Mouse (Mus musculus): ENCODE data around the gene Pmm1.

DNA sequence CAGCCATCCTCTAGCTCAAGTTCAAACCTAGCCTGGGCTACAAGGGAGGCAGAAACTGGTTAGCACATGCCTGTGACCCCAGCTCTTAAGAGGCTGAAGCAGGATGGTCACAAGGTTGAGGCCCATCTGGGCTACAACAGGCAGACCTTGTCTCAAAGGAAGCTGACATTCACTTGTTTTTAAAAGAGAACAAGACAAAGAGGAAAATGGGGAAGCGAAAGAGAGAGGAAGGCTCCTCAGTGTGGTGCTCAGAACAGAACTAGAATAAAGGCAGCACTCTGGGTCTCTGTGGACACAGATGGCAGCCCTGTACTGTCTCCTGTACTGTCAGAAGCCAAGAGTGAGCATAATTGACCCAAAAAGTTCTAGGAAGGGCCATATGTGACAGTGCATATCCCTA is 26.7 kb downstream of the Pmm1 start:
- TF ChIP-seq MYOG (IDR thresholded peaks at IDR 0.05; ENCODE audit: control insufficient read depth, extremely low read depth, insufficient read length) (no peak), CTCF (IDR thresholded peaks at IDR 0.05; ENCODE audit: control insufficient read depth, insufficient read depth, insufficient read length) (no peak), CEBPB (IDR thresholded peaks at IDR 0.05; ENCODE audit: low read depth) (no peak)

Data from C2C12 (cell line).